8 mouse cellular contexts compared by ENCODE assay signal in genomic region chr10:10557085-10557484, GRCm38 (mm10). TPM values are rescaled to one million over a fixed set of nuclear protein-coding genes. Genes with fewer than 3 reads are reported as not detected.
DNase-seq lines count a peak whose midpoint lies in the region; ATAC-seq and TF ChIP-seq lines count a peak whose summit lies in the region.

No protein-coding gene starts in this region.

- no peaks in the 10 kb centered on the region for H3K9me3 ChIP-seq in heart, embryonic 14.5 days (ENCODE audit: control insufficient read depth, low read length)
- no peaks in the 10 kb centered on the region for H3K9me3 ChIP-seq in kidney, embryonic 16.5 days (ENCODE audit: low read length)

- no peaks in the 10 kb centered on the region for H3K27me3 ChIP-seq in heart, embryonic 14.5 days (ENCODE audit: control insufficient read depth, insufficient read depth, low read length)
- no peaks in the 10 kb centered on the region for H3K27me3 ChIP-seq in kidney, embryonic 16.5 days (ENCODE audit: insufficient read depth, low read length)
- no peaks in the 10 kb centered on the region for H3K27me3 ChIP-seq in testis, adult 2 months (ENCODE audit: control insufficient read depth, insufficient read depth, low read length)

- peak overlapping the region in 1 of 2 experiments; percentile 6; a peak in 1 of 4 replicates for H3K27ac ChIP-seq in heart, embryonic 14.5 days (replicated peaks in 1 of 2; ENCODE audit: control insufficient read depth in 1 of 2, insufficient read depth in 1 of 2, low read depth in 2 of 2, low read length in 2 of 2)
- H3K27ac ChIP-seq in kidney, embryonic 16.5 days (ENCODE audit: low read length): peak overlapping the region; percentile 72
- no peak overlapping the region for H3K27ac ChIP-seq in testis, adult 2 months (ENCODE audit: control insufficient read depth, insufficient read depth, low read depth, low read length)

- peaks cover 2 to 5% of the 10 kb centered on the region in 2 experiments; a peak in 1 of 4 replicates for H3K4me1 ChIP-seq in heart, embryonic 14.5 days (ENCODE audit: control insufficient read depth in 2 of 2, insufficient read depth in 2 of 2, low read length in 2 of 2)
- H3K4me1 ChIP-seq in kidney, embryonic 16.5 days (ENCODE audit: insufficient read depth, low read length): no peaks in the 10 kb centered on the region
- H3K4me1 ChIP-seq in testis, adult 2 months (ENCODE audit: control insufficient read depth, insufficient read depth, low read length): peaks cover 6% of the 10 kb centered on the region; the same call in 1 of the 2 replicates

- no peak for ATAC-seq in heart, embryonic 14.5 days (ENCODE audit: insufficient number of reproducible peaks, insufficient read depth, low FRiP score, low read depth)
- ATAC-seq in kidney, embryonic 16.5 days (ENCODE audit: low FRiP score, low TSS enrichment): peak; percentile 75

- no peaks in the 10 kb centered on the region for H3K36me3 ChIP-seq in heart, embryonic 14.5 days (ENCODE audit: control insufficient read depth, insufficient read depth, low read length)
- no peaks in the 10 kb centered on the region for H3K36me3 ChIP-seq in kidney, embryonic 16.5 days (ENCODE audit: insufficient read depth, low read length)
- H3K36me3 ChIP-seq in testis, adult 2 months (ENCODE audit: control insufficient read depth, insufficient read depth, low read length): no peaks in the 10 kb centered on the region

- DNase-seq in urinary bladder, postnatal 14 days (ENCODE audit: low spot score): peak; percentile 31
- DNase-seq in urinary bladder, adult 18-20 months (ENCODE audit: low spot score in 2 of 2): no peak
- DNase-seq in embryo, embryonic 9.5 days (ENCODE audit: extremely low spot score): peak; percentile 38
- DNase-seq in lung, postnatal 25 days (ENCODE audit: low spot score): peak; percentile 18
- DNase-seq in frontal cortex, postnatal 14 days (ENCODE audit: low spot score in 2 of 2): no peak

- no peak for TF ChIP-seq POLR2A in testis, adult 2 months (IDR thresholded peaks at IDR 0.05; ENCODE audit: control insufficient read depth, low read depth, low read length)

- peak overlapping the region; percentile 74 for H3K9ac ChIP-seq in heart, embryonic 14.5 days (ENCODE audit: low read length)
- peak overlapping the region; percentile 73; the same call in 1 of the 2 replicates for H3K9ac ChIP-seq in kidney, embryonic 16.5 days (replicated peaks; ENCODE audit: low read length)

- no peak for TF ChIP-seq CTCF in testis, adult 2 months (IDR thresholded peaks at IDR 0.05; ENCODE audit: control insufficient read depth, insufficient read depth, insufficient replicate concordance, low read depth, low read length)

- peak overlapping the region; percentile 85 for H3K4me2 ChIP-seq in heart, embryonic 14.5 days (ENCODE audit: low read length)
- H3K4me2 ChIP-seq in kidney, embryonic 16.5 days (replicated peaks; ENCODE audit: low read depth, low read length): peak overlapping the region; percentile 97

- WGBS in heart, embryonic 14.5 days: 2% methylated on average over 8 of the region's 8 CpGs
- WGBS in kidney, embryonic 16.5 days: 3% methylated on average over 7 of the region's 8 CpGs

- peak overlapping the region; percentile 62 to 71 for H3K4me3 ChIP-seq in heart, embryonic 14.5 days (ENCODE audit: control insufficient read depth in 1 of 2, insufficient read depth in 1 of 2, low read depth in 1 of 2, low read length in 2 of 2)
- H3K4me3 ChIP-seq in kidney, embryonic 16.5 days (ENCODE audit: low read length): peak overlapping the region; percentile 73
- H3K4me3 ChIP-seq in testis, adult 2 months (ENCODE audit: control insufficient read depth, low read depth, low read length): peak overlapping the region; percentile 89; the same call in 1 of the 2 replicates

RNA-seq across cellular contexts. Expression of gene Rab32, which starts 1.0 kb away (rescaled TPM):
- 9.6 and 10.6 TPM in 2 replicates for polyA plus RNA-seq in heart, embryonic 14.5 days (2014; fragmentation: Nextera tagmentation; extraction: Ambion mirVana)
- polyA plus RNA-seq in kidney, embryonic 16.5 days (2015; fragmentation: Nextera tagmentation; extraction: Ambion mirVana): 17.6 and 19.5 TPM in 2 replicates
- polyA plus RNA-seq in testis, adult 2 months (2012; rRNA removed): 0.36 and 0.46 TPM in 2 replicates

Comparison
In these comparisons a context has a peak if more than half of its experiments do, and no peak if none do; other contexts are left out.
1. DNase-seq: peak in urinary bladder, postnatal 14 days (single experiment), embryo, embryonic 9.5 days (single experiment) and lung, postnatal 25 days (single experiment); none in urinary bladder, adult 18-20 months (0 of 2) and frontal cortex, postnatal 14 days (0 of 2).
2. Peak in every context shown above with its lines, with median percentiles within 50 percentile points of each other: H3K4me3 ChIP-seq.